Mouse (Mus musculus) midbrain, postnatal 0 days (tissue): ENCODE results near the gene Hoxa13. TPM values are rescaled to one million over a fixed set of nuclear protein-coding genes. Genes with fewer than 3 reads are reported as not detected.
A peak's percentile ranks its signal among the peaks of the same experiment; 100 is the strongest.

Experiments used
- ATAC-seq: fragments of 200-750 bp; cut with Nextera tagmentation; 2 replicates; pipeline ENCODE4 v1.8.0; 2017; ENCODE audit warnings: moderate number of reproducible peaks, mild to moderate bottlenecking, moderate TSS enrichment, moderate library complexity; ENCODE audit not compliant: low FRiP score
- DNase-seq: peaks from one replicate; pipeline ENCODE4 v3.0.0-alpha.2; 2015; ENCODE audit warnings: low spot score
- H3K27ac ChIP-seq: fragments of 300-500 bp; sonication (generic); 2 replicates; pipeline ENCODE4 v1.5.1; 2014; ENCODE audit warnings: low read depth, mild to moderate bottlenecking, low read length, mixed read lengths
- H3K27me3 ChIP-seq: fragments of 300-500 bp; sonication (generic); 2 replicates; pipeline ENCODE4 v1.6.1; 2014; ENCODE audit warnings: low read length, control low read depth, mixed read lengths; ENCODE audit not compliant: insufficient read depth
- H3K36me3 ChIP-seq: fragments of 300-500 bp; sonication (generic); 2 replicates; pipeline ENCODE4 v1.6.1; 2014; ENCODE audit warnings: low read length, control low read depth, mixed read lengths; ENCODE audit not compliant: insufficient read depth
- H3K4me1 ChIP-seq: fragments of 300-500 bp; sonication (generic); 2 replicates; pipeline ENCODE4 v1.6.1; 2014; ENCODE audit warnings: mild to moderate bottlenecking, control low read depth, antibody characterized with exemption, low read length, mixed read lengths; ENCODE audit not compliant: insufficient read depth
- H3K4me2 ChIP-seq: fragments of 300-500 bp; sonication (generic); 2 replicates; pipeline ENCODE4 v1.6.1; 2014; ENCODE audit warnings: low read depth, mild to moderate bottlenecking, low read length, mixed read lengths; ENCODE audit not compliant: poor library complexity, severe bottlenecking
- H3K4me3 ChIP-seq: fragments of 300-500 bp; sonication (generic); 2 replicates; pipeline ENCODE4 v1.5.1; 2014; ENCODE audit warnings: low read depth, mild to moderate bottlenecking, low read length, moderate library complexity
- H3K9ac ChIP-seq: fragments of 300-500 bp; sonication (generic); replicated peaks from 2 replicates; pipeline ENCODE4 v1.6.1; 2014; ENCODE audit warnings: mild to moderate bottlenecking, low read length, moderate library complexity, mixed read lengths; ENCODE audit not compliant: poor library complexity, severe bottlenecking
- H3K9me3 ChIP-seq: fragments of 300-500 bp; sonication (generic); 2 replicates; pipeline ENCODE4 v1.6.1; 2016; ENCODE audit warnings: low read length, control low read depth
- CTCF ChIP-seq: IDR thresholded peaks from 2 replicates; pipeline ENCODE4 v1.5.1; 2016; ENCODE audit warnings: antibody characterized with exemption, mild to moderate bottlenecking
- WGBS: fragments of 180-500 bp; shearing (Covaris S2); extraction: QIAGEN DNeasy Blood & Tissue Kit; methylation state at CpG from one replicate; pipeline ENCODE4 v1.1.7; 2014; 5-methylcytosine and 5-hydroxymethylcytosine counted together
- microRNA counts: library from miRNA; unstranded; fragments of <30 nt; microRNA quantifications from one replicate; lab custom pipeline; 2015
- microRNA-seq: library from miRNA; unstranded; fragments of <30 nt; microRNA quantifications from one replicate; pipeline ENCODE4, GENCODE M21; 2016; ENCODE audit warnings: borderline number of aligned reads
- polyA plus RNA-seq: library from polyadenylated mRNA; unstranded; fragments of >200 nt; fragmentation: Nextera tagmentation; extraction: Ambion mirVana; gene quantifications from 2 replicates; pipeline ENCODE4 v1.2.1, GENCODE M21; 2015
- total RNA-seq: library from RNA; depleted of rRNA; stranded (reverse); fragments of >200 nt; gene quantifications from 2 replicates; pipeline ENCODE4 v1.2.3, GENCODE M21; 2014; rRNA removed

Hoxa13 gene
- total and polyA plus RNA-seq, 2 experiments from 2014 or later, result not detected

DNA sequence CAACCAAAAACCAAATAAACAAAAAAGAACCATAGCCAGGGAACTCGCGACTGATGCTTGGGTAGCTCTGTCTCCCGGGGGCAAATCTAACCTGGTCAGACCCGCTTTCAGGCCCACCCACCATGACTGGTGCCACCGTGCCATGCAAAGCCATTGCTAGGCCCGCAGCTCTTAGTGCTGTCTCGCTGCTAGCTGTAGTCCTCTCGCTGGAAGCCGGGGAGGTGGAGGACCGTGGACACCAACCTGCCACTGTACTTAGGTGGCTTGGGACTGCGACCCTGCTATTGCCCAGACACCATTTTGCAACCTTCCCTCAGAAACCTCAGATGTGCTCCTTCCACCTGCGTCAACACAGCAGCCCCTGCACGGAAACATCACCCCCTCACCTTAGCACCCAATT is 48.7 kb downstream of the Hoxa13 start:
- Histone ChIP-seq H3K4me1 (no peaks in the 10 kb centered on the region), H3K9ac (no peak overlapping the region), H3K27me3 (peaks cover 96% of the 10 kb centered on the region), H3K27ac (no peak overlapping the region), H3K4me2 (no peak overlapping the region), H3K9me3 (no peaks in the 10 kb centered on the region), H3K4me3 (no peak overlapping the region), H3K36me3 (no peaks in the 10 kb centered on the region)
- ATAC-seq, result no peak
- no peak for DNase-seq
- WGBS, result 6% methylated on average over 13 of the region's 13 CpGs
- TF ChIP-seq CTCF, result no peak

DNA sequence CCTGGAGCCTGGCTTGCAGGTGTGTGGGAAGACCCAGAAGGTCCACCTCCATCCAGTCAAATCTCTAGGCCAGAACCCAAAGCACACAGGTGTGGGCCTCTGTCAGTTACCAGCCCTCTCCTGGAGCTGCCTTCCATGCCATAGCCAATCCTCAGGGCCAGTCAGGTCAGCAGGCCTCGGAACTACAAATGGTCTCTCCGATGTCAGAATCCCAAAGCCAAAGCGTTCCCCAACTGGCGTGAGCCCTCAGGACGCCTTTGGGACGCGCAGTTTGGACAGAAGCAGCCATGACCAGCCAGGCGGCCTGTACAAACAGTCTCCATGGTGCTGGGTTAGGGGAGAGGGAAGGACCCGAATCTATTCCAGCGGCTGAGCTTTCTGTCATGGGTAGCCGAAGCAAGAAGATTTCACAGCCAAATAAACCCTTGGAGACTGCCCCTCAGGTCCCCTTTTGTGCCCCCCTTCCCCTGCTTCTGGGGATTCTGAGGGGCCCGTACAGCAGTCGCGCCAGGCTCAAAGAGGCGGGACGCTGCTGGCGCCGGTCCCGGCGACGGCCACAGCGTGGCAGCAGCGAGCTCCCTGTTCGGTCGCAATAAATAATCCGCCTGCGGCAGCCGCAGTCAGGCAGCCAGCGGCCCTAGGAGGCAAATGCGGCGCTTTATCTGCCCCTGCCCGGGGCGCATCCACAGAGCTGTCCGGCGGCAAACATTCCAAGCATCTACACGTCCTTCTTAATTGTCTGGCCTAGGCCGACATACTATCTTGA is 49.3 kb downstream of the Hoxa13 start:
- H3K4me3 ChIP-seq, result no peak overlapping the region
- no peaks in the 10 kb centered on the region for H3K36me3 ChIP-seq
- peak; percentile 86 for DNase-seq
- no peak overlapping the region for H3K9ac ChIP-seq
- H3K27ac ChIP-seq, result no peak overlapping the region
- ATAC-seq, result peak; percentile 58; the same call in 1 of the 2 replicates
- peak; percentile 76 for TF ChIP-seq CTCF
- no peaks in the 10 kb centered on the region for H3K9me3 ChIP-seq
- WGBS, result under 1% methylated on average over 37 of the region's 37 CpGs
- H3K27me3 ChIP-seq, result peaks cover 96% of the 10 kb centered on the region
- H3K4me1 ChIP-seq, result no peaks in the 10 kb centered on the region
- H3K4me2 ChIP-seq, result no peak overlapping the region

DNA sequence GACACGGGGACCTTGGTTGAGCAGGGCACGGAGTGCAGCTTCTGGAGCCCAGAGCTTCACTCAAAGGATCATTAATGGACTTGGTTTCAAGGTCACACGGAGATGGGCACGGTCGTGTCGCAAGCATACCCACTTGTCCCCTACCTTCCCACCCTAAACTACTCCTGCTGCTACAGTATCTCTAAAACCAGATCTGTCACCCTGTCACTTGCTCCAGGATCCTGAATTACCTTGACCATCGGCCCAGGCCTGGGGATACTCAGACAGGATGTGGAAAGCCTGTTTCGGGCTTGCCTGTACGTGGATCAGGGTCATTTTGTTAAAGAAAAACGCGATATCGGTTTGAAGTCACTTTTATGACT is 51.0 kb downstream of the Hoxa13 start:
- Histone ChIP-seq H3K36me3 (no peaks in the 10 kb centered on the region), H3K27me3 (peaks cover 96% of the 10 kb centered on the region), H3K4me2 (no peak overlapping the region), H3K27ac (no peak overlapping the region), H3K9ac (no peak overlapping the region), H3K4me3 (no peak overlapping the region), H3K9me3 (no peaks in the 10 kb centered on the region), H3K4me1 (no peaks in the 10 kb centered on the region)
- TF ChIP-seq CTCF, result no peak
- ATAC-seq (no peak), DNase-seq (no peak)
- 8% methylated on average over 12 of the region's 12 CpGs for WGBS

DNA sequence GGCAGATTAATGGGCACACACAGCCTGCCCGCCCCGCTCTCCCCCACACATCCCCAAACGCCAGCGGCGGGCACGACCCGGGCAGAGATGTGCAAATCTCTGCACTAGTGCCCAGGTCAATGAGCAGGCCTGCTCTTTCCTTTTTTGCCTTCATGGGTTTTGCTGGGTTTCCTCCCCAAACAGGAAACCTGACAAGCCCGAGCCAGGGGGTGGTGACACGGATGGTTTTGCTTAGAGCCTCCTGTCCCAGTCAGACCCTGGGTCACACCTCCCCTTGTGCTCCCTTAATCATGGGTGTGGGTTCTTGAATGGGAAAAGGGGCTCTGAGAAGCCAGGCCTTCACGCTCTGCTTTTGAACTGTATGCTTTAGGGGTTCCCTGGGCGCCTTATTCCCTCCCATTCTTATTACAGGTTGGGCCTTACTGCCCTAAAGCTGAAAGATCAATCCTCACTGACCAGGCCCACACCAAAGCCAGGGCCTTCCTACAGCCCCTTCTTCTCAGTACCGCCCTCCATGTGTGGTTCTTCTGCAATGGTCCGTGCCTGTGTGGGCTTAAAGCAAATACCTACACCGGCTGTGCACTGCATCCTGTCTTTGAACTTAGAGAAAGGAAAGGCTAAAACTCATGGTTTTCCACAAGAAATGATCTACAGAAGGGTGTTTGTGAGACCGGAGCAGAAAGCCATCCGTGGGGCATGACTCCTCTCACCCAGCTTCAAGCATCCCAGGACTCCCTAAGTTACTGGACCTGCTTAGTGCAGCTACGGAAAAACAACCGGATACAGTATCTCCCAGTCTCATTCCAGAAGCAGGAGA is 51.6 kb downstream of the Hoxa13 start:
- 3% methylated on average over 18 of the region's 18 CpGs for WGBS
- H3K4me1 ChIP-seq, result no peaks in the 10 kb centered on the region
- ATAC-seq, result no peak

DNA sequence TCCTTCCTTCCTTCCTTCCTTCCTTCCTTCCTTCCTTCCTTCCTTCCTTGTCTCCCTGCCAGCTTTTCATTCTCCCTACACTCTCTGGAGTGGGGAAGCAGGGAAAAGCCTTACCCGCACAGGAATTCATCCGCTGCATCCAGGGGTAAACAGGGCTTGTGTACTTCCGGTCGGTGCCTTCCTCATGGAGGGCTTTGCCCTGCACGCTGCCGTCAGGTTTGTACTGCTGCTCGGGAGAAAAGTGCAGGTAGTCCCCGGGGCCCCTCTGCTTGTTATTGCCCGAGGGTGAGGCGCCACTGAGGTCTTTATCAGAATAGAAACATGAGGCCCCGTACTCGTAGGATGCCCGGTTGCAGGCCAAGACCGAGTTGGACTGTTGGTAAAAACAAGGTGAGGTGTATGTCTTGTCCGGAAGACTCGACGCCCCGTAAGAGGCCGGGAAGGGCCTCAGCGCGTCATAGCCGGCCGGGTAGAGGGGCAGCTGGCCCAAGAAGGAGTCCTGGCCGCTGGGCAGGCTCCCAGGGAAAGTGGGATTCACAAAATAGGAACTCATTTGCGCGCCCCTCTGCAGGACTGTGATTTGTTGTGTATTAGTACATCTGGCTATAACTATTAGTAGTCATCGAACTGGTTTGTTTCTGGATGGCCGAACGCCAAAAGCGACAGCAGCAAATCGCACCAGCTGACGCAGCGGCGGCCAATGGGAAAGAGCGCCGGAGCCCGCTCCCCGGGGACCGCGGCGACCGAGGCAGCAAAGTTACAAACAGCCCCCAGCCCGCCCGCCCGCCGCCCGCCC is 52.4 kb downstream of the Hoxa13 start, which contains the start of gene Hoxa6:
Gene Hoxa6, minus strand, starts transcription at position 651 of the 796 bp plus-strand sequence.
- ATAC-seq (no peak), DNase-seq (peak; percentile 51)
- Histone ChIP-seq H3K27me3 (peaks cover 96% of the 10 kb centered on the region), H3K36me3 (no peaks in the 10 kb centered on the region), H3K9ac (no peak within 1 kb of the TSS), H3K4me3 (no peak within 1 kb of the TSS), H3K4me1 (no peaks in the 10 kb centered on the region), H3K27ac (no peak within 1 kb of the TSS), H3K9me3 (no peaks in the 10 kb centered on the region), H3K4me2 (no peak within 1 kb of the TSS)
- WGBS, result under 1% methylated on average over 47 of the region's 47 CpGs
- TF ChIP-seq CTCF, result no peak

More for the DNA sequence above, 51.6 kb downstream of the Hoxa13 start:
- Histone ChIP-seq H3K27me3 (peaks cover 96% of the 10 kb centered on the region), H3K27ac (no peak overlapping the region), H3K4me2 (no peak overlapping the region), H3K36me3 (no peaks in the 10 kb centered on the region), H3K9me3 (no peaks in the 10 kb centered on the region), H3K4me3 (no peak overlapping the region), H3K9ac (no peak overlapping the region)
- no peak for TF ChIP-seq CTCF
- DNase-seq, result no peak

MicroRNAs within 50 kb of the gene (microRNA counts, 519-probe panel; counts per million panel counts)
- 1,627 counts per million, percentile 61 among the panel's probes with 10 or more counts for microRNA mmu-miR-196b (lab: Ali Mortazavi, UCI)

Small RNA genes within 50 kb of the gene (microRNA-seq; reads per million reads assigned to microRNA genes)
- gene Mir196b, result 5.7 reads per million, percentile 12 among the genes with 10 or more reads in this experiment

Other genes starting within 250 kb of the Hoxa13 start
- gene Skap2, start 248.3 kb downstream of the Hoxa13 start, total RNA-seq, result 11.5 TPM in 2 replicates
- 9.3 and 12.5 TPM in 2 replicates for gene Skap2, start 248.3 kb downstream of the Hoxa13 start, polyA plus RNA-seq
- 0.27 TPM in 1 of 2 replicates, not detected in the other for gene Hoxa1, start 102.6 kb downstream of the Hoxa13 start, total RNA-seq
- gene Hoxa1, start 102.6 kb downstream of the Hoxa13 start, polyA plus RNA-seq, result 0.16 TPM in 1 of 2 replicates, not detected in the other
- 1.6 and 3.0 TPM in 2 replicates for gene Hoxa2, start 96.0 kb downstream of the Hoxa13 start, total RNA-seq
- gene Hoxa2, start 96.0 kb downstream of the Hoxa13 start, polyA plus RNA-seq, result not detected in 2 replicates
- not detected in 2 replicates for gene 5730596B20Rik, start 83.4 kb downstream of the Hoxa13 start, total RNA-seq
- not detected in 2 replicates for gene 5730596B20Rik, start 83.4 kb downstream of the Hoxa13 start, polyA plus RNA-seq
- 0.22 TPM in 1 of 2 replicates, not detected in the other for gene Hoxa4, start 69.1 kb downstream of the Hoxa13 start, total RNA-seq
- not detected in 2 replicates for gene Hoxa4, start 69.1 kb downstream of the Hoxa13 start, polyA plus RNA-seq
- gene Hoxa5, start 56.3 kb downstream of the Hoxa13 start, total RNA-seq, result 10.4 TPM in 1 of 2 replicates, not detected in the other
- not detected in 2 replicates for gene Hoxa5, start 56.3 kb downstream of the Hoxa13 start, polyA plus RNA-seq
- not detected in 2 replicates for gene Hoxa6, start 52.2 kb downstream of the Hoxa13 start, total RNA-seq
- gene Hoxa6, start 52.2 kb downstream of the Hoxa13 start, polyA plus RNA-seq, result not detected in 2 replicates
- gene Hoxa3, start 47.5 kb downstream of the Hoxa13 start, total RNA-seq, result 1.6 TPM in 1 of 2 replicates, not detected in the other
- gene Hoxa3, start 47.5 kb downstream of the Hoxa13 start, polyA plus RNA-seq, result not detected in 2 replicates
- gene Gm28308, start 47.5 kb downstream of the Hoxa13 start, total RNA-seq, result not detected in 2 replicates
- not detected in 2 replicates for gene Gm28308, start 47.5 kb downstream of the Hoxa13 start, polyA plus RNA-seq
- gene Hoxa7, start 39.0 kb downstream of the Hoxa13 start, total RNA-seq, result not detected in 2 replicates
- gene Hoxa7, start 39.0 kb downstream of the Hoxa13 start, polyA plus RNA-seq, result not detected in 2 replicates
- gene Hoxa9, start 29.8 kb downstream of the Hoxa13 start, total RNA-seq, result not detected in 2 replicates
- not detected in 2 replicates for gene Hoxa9, start 29.8 kb downstream of the Hoxa13 start, polyA plus RNA-seq
- gene Hoxa10, start 20.0 kb downstream of the Hoxa13 start, total RNA-seq, result not detected in 2 replicates
- gene Hoxa10, start 20.0 kb downstream of the Hoxa13 start, polyA plus RNA-seq, result not detected in 2 replicates
- not detected in 2 replicates for gene Hoxa11, start 15.1 kb downstream of the Hoxa13 start, total RNA-seq
- gene Hoxa11, start 15.1 kb downstream of the Hoxa13 start, polyA plus RNA-seq, result not detected in 2 replicates
- 1.0 and 2.2 TPM in 2 replicates for gene Evx1, start 52.6 kb upstream of the Hoxa13 start, total RNA-seq
- gene Evx1, start 52.6 kb upstream of the Hoxa13 start, polyA plus RNA-seq, result 0.85 and 1.0 TPM in 2 replicates